Mouse (Mus musculus) erythroblast, embryonic 14.5 days (primary cell): ENCODE measurements around the gene Rerg. TPM values are rescaled to one million over a fixed set of nuclear protein-coding genes. Genes with fewer than 3 reads are reported as not detected.

Experiments
- H3K27me3 ChIP-seq: 2 replicates; pipeline ENCODE4 v1.6.1; 2012; ENCODE audit warnings: inconsistent platforms; ENCODE audit not compliant: control insufficient read depth
- H3K36me3 ChIP-seq: 2 replicates; pipeline ENCODE4 v1.6.1; 2012; ENCODE audit warnings: mild to moderate bottlenecking, inconsistent platforms; ENCODE audit not compliant: control insufficient read depth
- H3K4me1 ChIP-seq: 2 replicates; pipeline ENCODE4 v1.6.1; 2012; ENCODE audit warnings: inconsistent platforms; ENCODE audit not compliant: control insufficient read depth
- H3K4me3 ChIP-seq: replicated peaks from 2 replicates; pipeline ENCODE3; 2012; ENCODE audit warnings: moderate library complexity, mild to moderate bottlenecking, inconsistent platforms
- H3K9me3 ChIP-seq: 2 replicates; pipeline ENCODE4 v1.6.1; 2012; ENCODE audit warnings: low read length, inconsistent platforms, mixed read lengths; ENCODE audit not compliant: control insufficient read depth
- GATA1 ChIP-seq: IDR thresholded peaks from 2 replicates; pipeline ENCODE4 v1.6.1; 2012; ENCODE audit warnings: low read length, inconsistent platforms, mixed read lengths
- TAL1 ChIP-seq: IDR thresholded peaks from 3 replicates; pipeline ENCODE4 v1.6.1; 2012; ENCODE audit warnings: low read length, inconsistent platforms, mixed read lengths
- polyA plus RNA-seq: library from polyadenylated mRNA; stranded (reverse); fragments of >175 nt; gene quantifications from 2 replicates; pipeline ENCODE4 v1.2.3, GENCODE M21; 2012

Rerg gene
- polyA plus RNA-seq, 1 experiment: not detected

- TF ChIP-seq TAL1: no peak
- TF ChIP-seq GATA1: no peak
- Histone ChIP-seq H3K9me3 (no peaks in the 10 kb centered on the region), H3K36me3 (no peaks in the 10 kb centered on the region), H3K27me3 (peaks cover 13% of the 10 kb centered on the region), H3K4me1 (no peaks in the 10 kb centered on the region), H3K4me3 (peak overlapping the region; percentile 3)
Observed at GRCm38 (mm10) chr6:137169171-137169968, 927 bp downstream of the Rerg start.

GRCm38 (mm10) chr6:137166843-137167242 lies 3.5 kb downstream of the Rerg start:
- Histone ChIP-seq H3K27me3 (peaks cover 13% of the 10 kb centered on the region), H3K4me1 (no peaks in the 10 kb centered on the region), H3K36me3 (no peaks in the 10 kb centered on the region), H3K9me3 (no peaks in the 10 kb centered on the region), H3K4me3 (no peak overlapping the region)
- TF ChIP-seq GATA1 (no peak), TAL1 (no peak)

GRCm38 (mm10) chr6:137163571-137163970 lies 6.7 kb downstream of the Rerg start:
- Histone ChIP-seq H3K27me3 (peaks cover 3% of the 10 kb centered on the region), H3K9me3 (no peaks in the 10 kb centered on the region), H3K4me3 (no peak overlapping the region), H3K4me1 (no peaks in the 10 kb centered on the region), H3K36me3 (no peaks in the 10 kb centered on the region)
- TF ChIP-seq TAL1 (no peak), GATA1 (no peak)

- TF ChIP-seq TAL1 (no peak), GATA1 (no peak)
- no peaks in the 10 kb centered on the region for H3K9me3 ChIP-seq
- H3K4me3 ChIP-seq: no peak overlapping the region
- H3K36me3 ChIP-seq: no peaks in the 10 kb centered on the region
- no peaks in the 10 kb centered on the region for H3K27me3 ChIP-seq
- no peaks in the 10 kb centered on the region for H3K4me1 ChIP-seq
Observed at GRCm38 (mm10) chr6:137163061-137163460, 7.2 kb downstream of the Rerg start.

GRCm38 (mm10) chr6:137162481-137162880 lies 7.8 kb downstream of the Rerg start:
- Histone ChIP-seq H3K36me3 (no peaks in the 10 kb centered on the region), H3K4me1 (no peaks in the 10 kb centered on the region), H3K9me3 (no peaks in the 10 kb centered on the region), H3K4me3 (no peak overlapping the region), H3K27me3 (no peaks in the 10 kb centered on the region)
- TF ChIP-seq TAL1 (no peak), GATA1 (no peak)

GRCm38 (mm10) chr6:137161491-137162088 lies 8.7 kb downstream of the Rerg start:
- no peaks in the 10 kb centered on the region for H3K27me3 ChIP-seq
- no peaks in the 10 kb centered on the region for H3K9me3 ChIP-seq
- no peak for TF ChIP-seq TAL1
- no peak for TF ChIP-seq GATA1
- H3K4me1 ChIP-seq: no peaks in the 10 kb centered on the region
- no peaks in the 10 kb centered on the region for H3K36me3 ChIP-seq
- H3K4me3 ChIP-seq: no peak overlapping the region

- no peaks in the 10 kb centered on the region for H3K9me3 ChIP-seq
- TF ChIP-seq GATA1 (no peak), TAL1 (no peak)
Observed at GRCm38 (mm10) chr6:137159372-137159926, 10.8 kb downstream of the Rerg start.

GRCm38 (mm10) chr6:137156437-137157219 lies 13.7 kb downstream of the Rerg start:
- H3K27me3 ChIP-seq: no peaks in the 10 kb centered on the region
- TF ChIP-seq GATA1: no peak
- TF ChIP-seq TAL1: no peak
- H3K4me3 ChIP-seq: no peak overlapping the region
- H3K4me1 ChIP-seq: no peaks in the 10 kb centered on the region
- H3K9me3 ChIP-seq: no peaks in the 10 kb centered on the region
- no peaks in the 10 kb centered on the region for H3K36me3 ChIP-seq

More at GRCm38 (mm10) chr6:137159372-137159926, 10.8 kb downstream of the Rerg start:
- H3K27me3 ChIP-seq: no peaks in the 10 kb centered on the region
- H3K4me1 ChIP-seq: no peaks in the 10 kb centered on the region
- H3K4me3 ChIP-seq: no peak overlapping the region
- H3K36me3 ChIP-seq: no peaks in the 10 kb centered on the region
